Mouse (Mus musculus) urinary bladder, postnatal 4 days (tissue): ENCODE measurements around the gene Trpc5os.

ENCODE experiments used
- DNase-seq, 2 experiments: peaks; one replicate each; pipeline ENCODE4 v3.0.0; 2021 to 2022; ENCODE audit warnings: low spot score in 2 of 2

Trpc5os gene

GRCm38 (mm10) chrX:144456281-144456680 lies at the start of gene Trpc5os:
Gene Trpc5os (plus strand): TSS chrX:144456581.
- DNase-seq, result no peak

GRCm38 (mm10) chrX:144408036-144408435 lies 48.3 kb upstream of the Trpc5os start:
- no peak for DNase-seq

GRCm38 (mm10) chrX:144420259-144420658 lies 36.1 kb upstream of the Trpc5os start:
- no peak for DNase-seq

- no peak for DNase-seq
Observed at GRCm38 (mm10) chrX:144421091-144421490, 35.3 kb upstream of the Trpc5os start.

GRCm38 (mm10) chrX:144423848-144424247 lies 32.5 kb upstream of the Trpc5os start:
- no peak for DNase-seq

GRCm38 (mm10) chrX:144464416-144464815 lies 8.0 kb downstream of the Trpc5os start:
- no peak for DNase-seq

- DNase-seq, result no peak
Observed at GRCm38 (mm10) chrX:144491394-144491793, 35.0 kb downstream of the Trpc5os start.

GRCm38 (mm10) chrX:144523239-144523638 lies 66.9 kb downstream of the Trpc5os start:
- no peak for DNase-seq

GRCm38 (mm10) chrX:144526042-144526441 lies 69.7 kb downstream of the Trpc5os start:
- no peak for DNase-seq
